In genomic region chr5:123200816-123201522, GRCm38 (mm10) we compare ENCODE assay signal across 15 mouse cellular contexts. TPM values are rescaled to one million over a fixed set of nuclear protein-coding genes. Genes with fewer than 3 reads are reported as not detected.
"Had no signal": no experiment of that assay in that cellular context is flagged by ENCODE, and none has a peak within 500 bp of the region (broad histone marks: within the 10 kb centered on the region; RNA-seq: fewer than 3 reads in every experiment).

No protein-coding gene starts in this region.

RNA-seq across cellular contexts. Expression of gene Hpd, which starts 18.4 kb away (rescaled TPM):
- total RNA-seq: layer of hippocampus, adult 8-10 months; layer of hippocampus, postnatal 36 days; left cerebral cortex, adult 2 months; left cerebral cortex, postnatal 10 days; left cerebral cortex, postnatal 36 days; monocyte, adult 5-6 weeks; neutrophil, adult 5-6 weeks had no signal
- polyA plus RNA-seq: limb, embryonic 11.5 days; limb, embryonic 14.5 days; lung, embryonic 15.5 days; midbrain, embryonic 13.5 days; midbrain, embryonic 16.5 days; myocyte; neural tube, embryonic 13.5 days; thymus, postnatal 0 days had no signal

RNA-seq across cellular contexts. Expression of gene Wdr66, which starts 50.9 kb away (rescaled TPM):
- total RNA-seq: monocyte, adult 5-6 weeks had no signal
